Mouse (Mus musculus): ENCODE measurements at regions not wholly inside any gene's neighbourhood (a gene's known extent, or its start where the extent isn't known, plus 50 kb on each side); places are given as distances from the start of the nearest gene placed in this dataset.

DNA sequence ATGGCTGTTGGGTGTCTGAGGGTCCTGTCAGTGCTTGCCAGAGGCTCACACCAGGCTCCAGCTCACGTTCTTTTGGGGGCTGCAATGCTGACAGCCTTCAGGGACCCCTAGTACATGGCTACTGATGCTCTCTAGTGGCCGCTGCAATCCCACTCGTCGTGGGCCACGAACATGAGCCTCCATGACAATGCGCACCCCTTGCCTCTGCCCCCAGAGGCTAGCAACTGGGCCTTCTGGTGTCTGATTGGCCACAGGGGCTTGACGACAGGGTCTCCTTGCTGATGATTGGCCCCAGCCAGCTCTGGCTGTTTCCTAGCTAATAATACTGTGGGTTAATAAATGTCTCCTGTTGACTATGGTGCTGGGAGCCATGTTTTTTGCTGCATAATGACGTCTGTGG, 61.1 kb downstream of the Rtl1 start:
- TF ChIP-seq CTCF (IDR thresholded peaks at IDR 0.05) (no peak), EP300 (IDR thresholded peaks at IDR 0.05) (no peak)

Measured in lung, postnatal 0 days (tissue).